Mouse (Mus musculus): ENCODE measurements around the gene Stra6.

Gene Stra6

GRCm38 (mm10) chr9:58168880-58169279, 105.3 kb downstream of the Stra6 start:
- DNase-seq (ENCODE audit: low read depth, low spot score): no peak

DNA sequence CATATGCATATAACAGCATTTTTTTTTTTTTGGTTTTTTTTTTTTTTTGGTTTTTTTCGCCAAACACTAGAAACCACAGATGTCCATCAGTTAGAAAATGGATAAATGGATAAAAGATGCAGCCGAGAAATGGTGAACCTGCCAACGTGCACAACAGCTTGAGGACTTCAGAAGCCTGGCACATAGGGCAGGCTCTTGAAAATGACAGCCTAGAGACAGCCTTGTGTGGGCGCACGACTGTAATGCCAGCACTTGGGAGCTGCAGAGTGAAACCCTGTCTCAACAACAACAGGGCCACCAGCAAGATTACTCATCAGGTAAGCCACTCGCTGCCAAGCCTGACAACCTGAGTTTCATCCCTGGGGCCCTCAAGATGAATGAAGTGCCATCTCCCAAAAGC, 105.8 kb downstream of the Stra6 start:
- no peak for DNase-seq (ENCODE audit: low read depth, low spot score)

DNA sequence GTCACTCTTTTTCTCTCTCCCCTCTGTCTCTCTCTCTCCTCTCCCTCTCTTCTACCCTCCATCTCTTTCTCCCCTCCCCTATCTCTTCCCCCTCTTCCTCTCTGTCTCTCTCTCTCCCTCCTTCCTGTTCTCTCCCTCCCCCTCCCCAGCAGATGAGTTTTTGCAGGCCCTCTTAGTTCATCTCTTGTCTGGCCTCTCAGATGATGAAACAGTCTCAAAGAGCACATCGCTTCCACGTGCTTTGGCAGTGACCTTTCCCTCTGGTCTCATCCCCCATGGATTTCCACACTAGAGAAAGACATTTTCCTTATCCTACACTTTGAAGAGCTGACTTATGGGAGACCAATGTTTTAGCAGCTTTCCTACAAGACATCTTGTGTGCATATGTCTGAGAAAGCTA, 109.3 kb downstream of the Stra6 start:
- DNase-seq (ENCODE audit: low read depth, low spot score): no peak

- no peak for DNase-seq (ENCODE audit: low read depth, low spot score)
These were observed 111.2 kb downstream of the Stra6 start for GRCm38 (mm10) chr9:58174818-58175251.

DNA sequence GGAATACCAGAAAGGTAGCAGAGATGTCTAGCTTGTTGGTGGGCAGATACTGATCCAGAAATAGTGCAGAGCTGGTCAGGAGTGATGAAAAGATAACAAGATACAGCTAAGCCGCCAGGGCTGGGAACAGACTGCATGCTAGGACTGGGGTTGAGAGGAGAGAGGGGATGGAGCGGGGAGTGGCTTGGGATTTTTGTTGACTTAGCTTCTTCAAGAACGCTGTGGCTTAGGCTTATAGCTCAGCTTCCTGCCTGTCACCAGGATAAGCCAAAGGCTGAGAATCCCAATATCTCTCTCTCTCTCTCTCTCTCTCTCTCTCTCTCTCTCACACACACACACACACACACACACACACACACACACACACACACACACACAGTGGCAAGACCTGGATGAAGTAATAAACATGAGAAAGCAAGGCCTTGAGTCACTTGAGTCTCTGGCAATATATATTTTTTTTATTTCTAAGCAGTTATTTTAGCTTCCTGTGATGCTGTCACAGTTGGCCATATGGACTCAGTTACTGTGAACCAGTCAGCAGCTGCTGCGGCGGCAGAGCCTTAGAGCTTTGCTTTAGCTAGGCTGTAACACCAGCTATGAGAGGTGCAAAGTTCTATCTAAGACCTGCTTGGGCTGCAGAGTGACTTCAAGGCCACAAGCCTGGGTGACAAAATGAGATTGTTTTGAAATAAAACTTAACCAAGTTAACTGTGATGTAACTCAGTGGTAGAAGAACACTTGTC, 112.3 kb downstream of the Stra6 start:
- no peak for DNase-seq (ENCODE audit: low read depth, low spot score)

- DNase-seq (ENCODE audit: low read depth, low spot score): no peak
These were observed 113.6 kb downstream of the Stra6 start for GRCm38 (mm10) chr9:58177165-58177564.

DNA sequence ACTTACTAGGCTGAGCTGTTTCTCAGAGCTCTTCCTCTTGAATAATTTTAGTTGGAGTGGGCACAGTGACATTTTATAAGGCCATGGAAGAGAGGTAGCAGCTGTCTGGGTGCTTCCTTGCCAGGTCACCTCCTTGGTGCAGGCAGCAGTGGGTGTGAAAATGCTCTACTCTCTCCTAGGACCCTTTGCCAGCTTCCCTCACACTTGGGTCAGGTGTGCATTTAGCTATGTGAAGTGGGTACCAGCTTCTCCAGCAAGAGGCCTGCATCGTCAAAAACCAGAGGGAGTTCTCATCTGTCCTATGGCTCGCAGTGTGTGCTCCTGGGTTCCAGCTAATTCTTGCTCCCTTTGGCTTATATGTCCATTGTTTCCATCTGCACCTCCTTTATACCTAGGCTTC, 115.8 kb downstream of the Stra6 start:
- DNase-seq (ENCODE audit: low read depth, low spot score): no peak

DNA sequence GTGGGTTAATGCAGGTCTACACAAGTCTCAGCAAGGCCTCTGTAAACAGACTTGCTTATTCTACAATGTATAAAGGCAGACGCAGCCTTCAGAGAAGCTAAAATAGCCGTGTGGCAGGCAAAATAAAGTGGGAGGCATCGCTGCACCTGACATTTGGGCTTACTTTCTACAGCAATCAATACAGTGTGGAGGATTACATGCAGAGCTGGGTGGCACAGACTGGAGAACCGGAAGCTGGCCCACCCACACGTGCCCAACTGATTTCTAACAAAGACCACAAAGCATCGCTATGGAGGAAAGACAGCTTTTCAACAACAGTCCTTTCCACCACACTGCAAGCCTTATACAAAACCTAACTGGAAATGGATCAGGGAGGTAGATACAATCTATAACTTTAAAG, 120.9 kb downstream of the Stra6 start:
- DNase-seq (ENCODE audit: low read depth, low spot score): no peak

- DNase-seq (ENCODE audit: low read depth, low spot score): no peak
These were observed 130.6 kb downstream of the Stra6 start for GRCm38 (mm10) chr9:58194222-58194621.

- DNase-seq (ENCODE audit: low read depth, low spot score): no peak
These were observed 132.1 kb downstream of the Stra6 start for GRCm38 (mm10) chr9:58195671-58196070.

GRCm38 (mm10) chr9:58196141-58196540, 132.6 kb downstream of the Stra6 start:
- DNase-seq (ENCODE audit: low read depth, low spot score): no peak

GRCm38 (mm10) chr9:58196610-58197567, 133.3 kb downstream of the Stra6 start:
- no peak for DNase-seq (ENCODE audit: low read depth, low spot score)

- no peak for DNase-seq (ENCODE audit: low read depth, low spot score)
These were observed 134.5 kb downstream of the Stra6 start for GRCm38 (mm10) chr9:58197781-58198701.

DNA sequence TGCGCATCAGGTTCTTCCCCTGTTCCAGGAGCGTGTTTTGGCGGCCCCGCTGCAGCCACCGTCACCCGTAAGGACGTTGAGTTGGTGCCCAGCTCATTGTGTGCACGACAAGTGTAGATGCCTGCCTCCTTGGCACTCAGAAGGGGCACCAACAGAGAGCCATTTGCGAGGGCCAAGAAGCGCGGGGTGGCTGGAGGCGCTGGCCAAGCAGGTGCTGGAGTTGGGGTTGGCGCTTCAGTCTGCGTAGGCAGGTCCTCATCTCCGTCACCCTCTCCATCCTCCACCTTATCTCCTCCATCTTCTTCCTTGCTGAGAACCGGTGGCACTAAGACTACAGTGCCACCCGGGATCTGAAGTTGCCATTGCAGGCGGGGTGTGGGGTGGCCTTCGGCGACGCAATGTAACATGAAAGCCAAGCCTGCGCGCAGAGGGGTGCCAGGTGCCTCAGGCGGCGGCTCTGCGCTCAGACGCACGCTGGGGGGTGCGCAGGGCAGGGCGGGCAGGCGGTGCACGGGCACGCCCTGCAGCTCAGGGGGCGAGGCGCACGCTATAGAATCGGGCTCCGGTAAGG, 135.3 kb downstream of the Stra6 start:
- no peak for DNase-seq (ENCODE audit: low read depth, low spot score)

DNA sequence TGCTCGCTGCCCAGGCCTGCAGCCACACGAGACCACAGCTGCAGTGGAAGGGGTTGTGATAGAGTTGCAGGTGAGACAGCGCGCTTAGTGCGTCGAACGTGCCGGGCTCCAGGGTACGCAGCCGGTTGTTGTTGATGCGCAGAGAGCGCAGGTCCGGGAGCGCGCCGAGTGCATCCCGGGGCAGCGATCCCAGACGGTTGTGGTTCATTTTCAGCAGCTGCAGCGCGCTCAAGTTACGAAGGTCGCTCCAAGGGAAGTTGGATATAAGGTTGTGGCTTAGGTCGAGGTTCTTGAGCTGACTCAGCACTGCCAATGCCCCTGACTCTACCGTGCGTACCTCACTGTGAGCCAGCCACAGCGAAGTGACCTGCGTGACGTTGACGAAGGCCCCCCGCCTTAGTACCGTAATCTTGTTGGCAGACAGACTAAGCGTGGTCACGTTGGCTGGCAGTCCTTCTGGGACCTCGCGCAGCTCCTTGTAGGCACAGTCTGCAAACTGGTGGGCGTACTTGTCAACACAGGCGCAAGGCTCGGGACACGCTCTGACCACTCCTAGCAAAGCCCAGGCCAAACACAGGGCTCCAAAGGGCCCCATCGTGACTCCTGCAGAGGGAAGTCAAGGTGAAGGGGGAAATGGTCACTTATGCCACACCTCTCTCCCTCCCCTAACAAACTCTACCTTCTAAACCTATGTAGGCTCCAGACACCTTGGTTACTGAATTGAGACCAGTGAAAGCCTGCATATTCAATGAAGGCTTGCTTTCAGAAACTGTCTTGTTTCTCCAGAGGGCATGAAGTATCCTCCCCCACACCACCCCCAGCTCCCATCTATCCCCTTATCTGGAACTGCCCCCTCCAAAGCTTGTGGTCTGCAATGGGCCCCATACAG, 136.0 kb downstream of the Stra6 start:
- DNase-seq (ENCODE audit: low read depth, low spot score): no peak

DNA sequence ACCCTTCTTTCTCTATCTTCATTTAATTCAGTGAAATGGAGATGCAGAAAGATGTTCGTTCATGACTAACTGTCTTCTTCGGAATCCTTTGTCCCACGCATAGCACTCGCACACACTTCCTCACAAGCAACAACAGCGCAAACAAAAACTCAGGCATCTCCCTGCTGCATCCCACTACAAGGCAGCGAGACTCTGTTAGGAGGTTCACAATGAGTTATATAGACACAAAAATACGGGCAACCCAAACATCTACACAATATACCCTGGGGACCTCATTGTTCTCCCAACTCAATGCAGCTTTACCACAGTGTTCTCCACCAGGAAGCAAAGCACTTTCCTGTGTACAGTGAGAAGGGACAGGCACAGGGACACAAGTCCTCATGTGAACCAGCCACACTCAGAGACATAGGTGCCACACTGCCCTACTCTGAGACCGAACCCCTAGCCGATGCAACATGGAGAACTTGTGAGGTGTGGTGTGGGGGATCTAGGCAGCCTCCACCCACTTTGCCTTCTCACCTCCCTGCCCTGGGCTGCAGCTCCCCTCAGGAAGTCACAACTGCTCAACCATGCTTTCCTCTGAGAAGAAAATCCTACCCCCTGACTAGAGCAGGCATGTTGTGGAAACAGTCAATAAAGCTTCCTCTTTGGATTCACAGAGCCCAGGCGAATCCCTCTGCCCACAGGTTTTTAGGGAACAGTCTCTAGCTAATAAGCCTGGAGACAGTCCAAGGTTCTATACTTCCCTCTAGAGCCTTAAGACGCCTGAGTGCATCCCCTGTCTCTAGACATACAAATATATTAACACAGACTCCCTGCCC, 136.9 kb downstream of the Stra6 start:
- DNase-seq (ENCODE audit: low read depth, low spot score): no peak

DNA sequence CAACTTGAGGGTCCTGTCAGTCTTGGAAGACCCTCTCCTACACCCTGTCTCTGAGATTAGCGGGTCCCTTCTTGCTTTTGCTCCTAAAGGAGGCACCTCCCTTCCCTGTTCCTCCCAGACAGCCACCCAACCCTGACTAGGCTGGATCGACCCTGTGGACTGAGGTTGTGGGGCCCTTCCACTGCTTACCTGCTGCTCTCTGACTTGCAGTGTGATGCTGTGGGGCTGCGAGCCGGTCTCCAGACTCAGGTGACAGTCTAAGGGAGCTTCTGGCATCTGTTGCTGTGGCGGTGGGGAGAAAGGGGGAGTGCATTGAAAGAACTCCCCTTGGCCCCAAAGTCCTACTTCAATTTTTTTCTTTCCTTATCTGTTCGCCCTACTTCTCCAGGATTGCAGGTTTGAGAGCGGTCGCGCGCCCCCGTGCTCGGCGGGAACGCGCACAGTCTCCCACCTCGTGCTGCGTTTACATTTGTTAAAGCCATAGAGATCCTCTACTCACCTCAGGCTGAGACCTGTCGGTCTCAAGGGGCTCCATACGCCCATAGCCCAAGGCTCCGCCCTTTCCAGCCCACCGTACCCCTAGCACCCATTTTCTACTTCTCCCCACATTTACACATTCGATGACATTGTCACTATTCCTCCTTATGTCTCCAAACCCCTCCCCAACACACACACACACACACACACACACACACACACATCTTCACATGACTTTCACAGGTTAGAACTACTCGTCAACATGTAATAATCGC, 137.7 kb downstream of the Stra6 start:
- DNase-seq (ENCODE audit: low read depth, low spot score): no peak

GRCm38 (mm10) chr9:58201861-58202549, 138.4 kb downstream of the Stra6 start:
- no peak for DNase-seq (ENCODE audit: low read depth, low spot score)
